Mouse (Mus musculus) MEL (cell line): Measurements from ENCODE around the gene Lima1. TPM values are rescaled to one million over a fixed set of nuclear protein-coding genes. Genes with fewer than 3 reads are reported as not detected.
"Not testable (repeated sequence)": the region's sequence is repeated elsewhere in the genome, so short reads cannot be mapped to it uniquely, and the experiment has no call there.

Source experiments
- DNase-seq: peaks from one replicate; pipeline ENCODE4 v3.0.0; 2011; ENCODE audit warnings: low read depth, low spot score
- H3K27ac ChIP-seq: 2 replicates; pipeline ENCODE4 v1.5.1; 2012; ENCODE audit warnings: low read depth, mild to moderate bottlenecking, control low read depth, low read length, moderate library complexity; ENCODE audit not compliant: control insufficient read depth
- H3K27me3 ChIP-seq, 2 experiments: fragments of 150-350 bp in 1 of 2; sonication (generic) in 1 of 2; 2 replicates each; pipeline ENCODE4 v1.6.1; 2012; ENCODE audit warnings: low read length in 2 of 2, mild to moderate bottlenecking in 2 of 2, improper control_type of control experiment in 1 of 2, moderate library complexity in 1 of 2; ENCODE audit not compliant: insufficient read depth in 2 of 2, control insufficient read depth in 1 of 2
- H3K36me3 ChIP-seq, 2 experiments: 2 replicates each; pipeline ENCODE4 v1.6.1; 2012 to 2014; ENCODE audit warnings: low read length in 2 of 2, improper control_type of control experiment in 1 of 2, inconsistent platforms in 1 of 2, mild to moderate bottlenecking in 1 of 2; ENCODE audit not compliant: insufficient read depth in 2 of 2, control insufficient read depth in 1 of 2
- H3K4me1 ChIP-seq, 2 experiments: fragments of 150-350 bp in 1 of 2; sonication (generic) in 1 of 2; 2 replicates each; pipeline ENCODE4 v1.6.1; 2012; ENCODE audit warnings: low read length in 2 of 2, improper control_type of control experiment in 1 of 2, mild to moderate bottlenecking in 1 of 2; ENCODE audit not compliant: insufficient read depth in 2 of 2, control insufficient read depth in 1 of 2
- H3K4me3 ChIP-seq, 2 experiments: fragments of 150-350 bp in 1 of 2; sonication (generic) in 1 of 2; 2 replicates each; pipeline ENCODE4 v1.5.1; 2012; ENCODE audit warnings: low read depth in 2 of 2, low read length in 2 of 2, mild to moderate bottlenecking in 2 of 2, moderate library complexity in 2 of 2, control low read depth in 1 of 2, improper control_type of control experiment in 1 of 2; ENCODE audit not compliant: control insufficient read depth in 1 of 2, insufficient read depth in 1 of 2
- H3K79me2 ChIP-seq: 2 replicates; pipeline ENCODE4 v1.6.1; 2012; ENCODE audit warnings: mild to moderate bottlenecking, low read length, moderate library complexity; ENCODE audit not compliant: control insufficient read depth, poor library complexity, insufficient read depth
- H3K9ac ChIP-seq: 2 replicates; pipeline ENCODE4 v1.6.1; 2012; ENCODE audit warnings: low read depth, mild to moderate bottlenecking, control low read depth, low read length, moderate library complexity; ENCODE audit not compliant: control insufficient read depth, poor library complexity, severe bottlenecking
- H3K9me3 ChIP-seq: fragments of 150-350 bp; sonication (generic); replicated peaks from 2 replicates; pipeline ENCODE4 v1.6.1; 2012; ENCODE audit warnings: mild to moderate bottlenecking, low read length, improper control_type of control experiment, moderate library complexity; ENCODE audit not compliant: insufficient read depth
- BHLHE40 ChIP-seq: IDR thresholded peaks from 2 replicates; pipeline ENCODE4 v1.6.1; 2012; ENCODE audit warnings: low read depth, mild to moderate bottlenecking, inconsistent platforms, low read length, improper control_type of control experiment, borderline replicate concordance
- CHD2 ChIP-seq: IDR thresholded peaks from 2 replicates; pipeline ENCODE4 v1.6.1; 2011; ENCODE audit warnings: low read length, improper control_type of control experiment
- CTCF ChIP-seq, 3 experiments: IDR thresholded peaks in 2 of 3; conservative IDR thresholded peaks in 1 of 3; 2 replicates each; pipeline ENCODE4 v1.5.1; 2011 to 2012; ENCODE audit warnings: low read length in 3 of 3, low read depth in 2 of 3, mild to moderate bottlenecking in 2 of 3, improper control_type of control experiment in 1 of 3, inconsistent platforms in 1 of 3, mixed read lengths in 1 of 3, moderate library complexity in 1 of 3; ENCODE audit not compliant: control insufficient read depth in 1 of 3, insufficient read depth in 1 of 3, poor library complexity in 1 of 3, severe bottlenecking in 1 of 3
- ELF1 ChIP-seq: IDR thresholded peaks from 2 replicates; pipeline ENCODE4 v1.6.1; 2014; ENCODE audit warnings: low read depth, mild to moderate bottlenecking, inconsistent platforms, low read length, improper control_type of control experiment, moderate library complexity
- EP300 ChIP-seq, 2 experiments: IDR thresholded peaks; 2 replicates each; pipeline ENCODE4 v1.6.1; 2011; ENCODE audit warnings: improper control_type of control experiment in 2 of 2, low read length in 2 of 2, low read depth in 1 of 2, mild to moderate bottlenecking in 1 of 2
- GABPA ChIP-seq: IDR thresholded peaks from 2 replicates; pipeline ENCODE4 v1.6.1; 2012; ENCODE audit warnings: low read depth, mild to moderate bottlenecking, inconsistent platforms, low read length, improper control_type of control experiment, moderate library complexity
- HCFC1 ChIP-seq: IDR thresholded peaks from 2 replicates; pipeline ENCODE4 v1.6.1; 2012; ENCODE audit warnings: low read depth, mild to moderate bottlenecking, inconsistent platforms, low read length, improper control_type of control experiment, moderate library complexity
- JUND ChIP-seq: IDR thresholded peaks from 2 replicates; pipeline ENCODE4 v1.6.1; 2011; ENCODE audit warnings: low read depth, mild to moderate bottlenecking, improper control_type of control experiment, low read length
- KAT2A ChIP-seq: conservative IDR thresholded peaks from 2 replicates; pipeline ENCODE4 v1.6.1; 2012; ENCODE audit warnings: low read depth, low read length, improper control_type of control experiment, inconsistent platforms
- MXI1 ChIP-seq: IDR thresholded peaks from 2 replicates; pipeline ENCODE4 v1.6.1; 2011; ENCODE audit warnings: mild to moderate bottlenecking, low read depth, low read length, improper control_type of control experiment
- POLR2AphosphoS5 ChIP-seq: IDR thresholded peaks from 2 replicates; pipeline ENCODE4 v1.6.1; 2012; ENCODE audit warnings: low read depth, borderline replicate concordance, mild to moderate bottlenecking, inconsistent platforms, low read length, moderate library complexity, mixed read lengths
- RCOR1 ChIP-seq: IDR thresholded peaks from 2 replicates; pipeline ENCODE4 v1.6.1; 2012; ENCODE audit warnings: low read depth, mild to moderate bottlenecking, inconsistent platforms, low read length, improper control_type of control experiment
- SIN3A ChIP-seq: IDR thresholded peaks from 2 replicates; pipeline ENCODE4 v1.6.1; 2012; ENCODE audit warnings: low read length, improper control_type of control experiment, inconsistent platforms
- SMC3 ChIP-seq: IDR thresholded peaks from 2 replicates; pipeline ENCODE4 v1.6.1; 2011; ENCODE audit warnings: low read depth, low read length, improper control_type of control experiment
- TAL1 ChIP-seq: IDR thresholded peaks from 2 replicates; pipeline ENCODE4 v1.6.1; 2012; ENCODE audit warnings: mild to moderate bottlenecking, inconsistent platforms, low read length, moderate library complexity, mixed read lengths
- TCF12 ChIP-seq: IDR thresholded peaks from 2 replicates; pipeline ENCODE4 v1.6.1; 2014; ENCODE audit warnings: low read depth, mild to moderate bottlenecking, inconsistent platforms, low read length, improper control_type of control experiment, moderate library complexity
- USF2 ChIP-seq, 2 experiments: IDR thresholded peaks; 2 replicates each; pipeline ENCODE4 v1.6.1; 2011 to 2012; ENCODE audit warnings: improper control_type of control experiment in 2 of 2, low read length in 2 of 2, borderline replicate concordance in 1 of 2, inconsistent platforms in 1 of 2, low read depth in 1 of 2, mild to moderate bottlenecking in 1 of 2; ENCODE audit not compliant: insufficient read depth in 1 of 2
- ZC3H11A ChIP-seq: IDR thresholded peaks from 2 replicates; pipeline ENCODE4 v1.6.1; 2012; ENCODE audit warnings: low read depth, mild to moderate bottlenecking, inconsistent platforms, low read length, improper control_type of control experiment
- ZKSCAN1 ChIP-seq: IDR thresholded peaks from 2 replicates; pipeline ENCODE4 v1.6.1; 2012; ENCODE audit warnings: low read depth, mild to moderate bottlenecking, inconsistent platforms, low read length, improper control_type of control experiment, moderate library complexity
- polyA plus RNA-seq, 2 experiments: library from polyadenylated mRNA; stranded (reverse) in 1 of 2; unstranded in 1 of 2; fragments of >175 nt in 1 of 2; fragments of >200 nt in 1 of 2; gene quantifications; 2 replicates each; pipeline versions ENCODE4 v1.2.1 to v1.2.4; 2012; ENCODE audit warnings: low replicate concordance in 2 of 2, low read depth in 1 of 2; ENCODE audit not compliant: insufficient read length in 2 of 2, insufficient read depth in 1 of 2, missing spikeins in 1 of 2
- total RNA-seq: library from RNA; depleted of rRNA; stranded (reverse); fragments of 300-350 nt; gene quantifications from 2 replicates; pipeline ENCODE4 v1.2.3, GENCODE M21; 2012

Gene Lima1
- total and polyA plus RNA-seq, 3 experiments, result 1.1 to 7.9 TPM; not detected in 1

DNA sequence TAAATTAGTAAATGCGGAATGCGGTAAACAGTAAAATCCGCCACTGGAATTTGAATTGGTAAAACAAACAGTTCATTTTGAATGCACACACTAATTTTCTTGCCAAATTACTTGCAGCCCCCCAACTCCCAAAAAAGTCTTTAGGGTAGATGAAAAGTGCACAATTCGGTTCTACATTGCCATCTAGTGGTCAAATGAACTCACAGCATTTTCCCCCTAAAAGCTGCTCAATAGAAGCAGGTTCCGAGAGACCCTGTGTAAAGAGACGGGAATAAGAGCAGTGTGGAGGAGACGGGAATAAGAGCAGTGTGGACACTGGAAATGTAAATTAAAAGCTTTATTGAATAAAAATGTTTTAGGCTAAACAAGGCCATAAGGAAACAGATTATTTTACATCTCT lies 97.1 kb downstream of the Lima1 start:
- H3K9ac ChIP-seq, result no peak overlapping the region
- H3K4me3 ChIP-seq, result no peak overlapping the region
- peak; percentile 66 for DNase-seq
- no peaks in the 10 kb centered on the region for H3K9me3 ChIP-seq
- H3K4me1 ChIP-seq, result peaks cover 0 to under 1% of the 10 kb centered on the region in 2 experiments; a peak in 2 of 4 replicates
- H3K36me3 ChIP-seq, result peaks cover 0 to 1% of the 10 kb centered on the region in 2 experiments; a peak in 2 of 4 replicates
- no peaks in the 10 kb centered on the region for H3K79me2 ChIP-seq
- no peak overlapping the region for H3K27ac ChIP-seq
- H3K27me3 ChIP-seq, result no peaks in the 10 kb centered on the region
- no peak for TF ChIP-seq EP300 (IDR thresholded peaks at IDR 0.05; ENCODE audit: low read depth in 1 of 2, low read length in 2 of 2)
- TF ChIP-seq SMC3, result peak; percentile 92
- peak; percentile 29; the same call in 1 of the 2 replicates for TF ChIP-seq BHLHE40
- peak; percentile 94 for TF ChIP-seq ZC3H11A
- TF ChIP-seq CTCF (IDR thresholded peaks at IDR 0.05 in 2 of 3, conservative IDR thresholded peaks at IDR 0.05 in 1 of 3; ENCODE audit: control insufficient read depth in 1 of 3, insufficient read depth in 1 of 3, low read depth in 2 of 3, low read length in 3 of 3, poor library complexity in 1 of 3, severe bottlenecking in 1 of 3), result peak; percentile 50 to 100 (median 85)
- TF ChIP-seq SIN3A, result 0 out of 2 replicates have a peak, but pooled peaks have one; percentile 20

DNA sequence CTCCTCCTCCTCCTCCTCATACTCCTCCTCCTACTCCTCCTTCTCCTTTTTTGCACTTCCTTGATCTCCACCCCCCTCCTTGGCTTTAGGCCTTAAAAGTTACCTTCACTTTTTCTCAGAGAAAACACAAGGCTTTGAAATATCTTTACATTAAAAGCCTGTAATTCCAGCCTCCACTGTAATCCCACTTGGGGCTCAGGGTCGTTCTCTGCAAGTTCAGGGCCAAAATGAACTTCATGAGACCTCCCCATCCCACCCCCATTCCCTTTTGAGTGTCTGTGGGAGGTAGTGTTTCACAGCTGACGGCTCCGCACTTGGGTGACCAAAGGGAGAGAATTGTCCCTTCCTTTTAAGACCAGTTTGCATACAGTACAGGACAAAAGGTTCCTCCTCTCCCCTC lies 102.3 kb downstream of the Lima1 start:
- H3K4me3 ChIP-seq, result peak overlapping the region in 1 of 2 experiments; percentile 14; a peak in 1 of 4 replicates
- TF ChIP-seq HCFC1, result no peak
- TF ChIP-seq ELF1, result 0 out of 2 replicates have a peak, but pooled peaks have one; percentile 45

DNA sequence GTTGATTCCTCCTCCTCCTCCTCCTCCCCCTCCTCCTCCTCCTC lies 102.6 kb downstream of the Lima1 start, which contains the start of gene Cers5:
Gene Cers5 (minus strand): TSS at position 5 of the 44 bp plus-strand sequence.
- Histone ChIP-seq H3K9ac (peak within 1 kb of the TSS; percentile 78), H3K36me3 (peaks cover 0 to 22% of the 10 kb centered on the region in 2 experiments; a peak in 2 of 4 replicates), H3K4me1 (peaks cover 10 to 12% of the 10 kb centered on the region in 2 experiments), H3K4me3 (peak within 1 kb of the TSS; percentile 70 to 81), H3K27ac (peak within 1 kb of the TSS; percentile 34)
- H3K9me3 ChIP-seq, H3K27me3 ChIP-seq, H3K79me2 ChIP-seq, DNase-seq: not testable (repeated sequence)

More for the DNA sequence above, 102.3 kb downstream of the Lima1 start:
- Histone ChIP-seq H3K79me2 (no peaks in the 10 kb centered on the region; the same call in 1 of the 2 replicates), H3K4me1 (peaks cover 7 to 10% of the 10 kb centered on the region in 2 experiments), H3K9me3 (no peaks in the 10 kb centered on the region), H3K36me3 (peaks cover 0 to 20% of the 10 kb centered on the region in 2 experiments; a peak in 2 of 4 replicates), H3K27me3 (no peaks in the 10 kb centered on the region), H3K9ac (peak overlapping the region; percentile 22; the same call in 1 of the 2 replicates), H3K27ac (peak overlapping the region; percentile 26; the same call in 1 of the 2 replicates)
- DNase-seq, result no peak

DNA sequence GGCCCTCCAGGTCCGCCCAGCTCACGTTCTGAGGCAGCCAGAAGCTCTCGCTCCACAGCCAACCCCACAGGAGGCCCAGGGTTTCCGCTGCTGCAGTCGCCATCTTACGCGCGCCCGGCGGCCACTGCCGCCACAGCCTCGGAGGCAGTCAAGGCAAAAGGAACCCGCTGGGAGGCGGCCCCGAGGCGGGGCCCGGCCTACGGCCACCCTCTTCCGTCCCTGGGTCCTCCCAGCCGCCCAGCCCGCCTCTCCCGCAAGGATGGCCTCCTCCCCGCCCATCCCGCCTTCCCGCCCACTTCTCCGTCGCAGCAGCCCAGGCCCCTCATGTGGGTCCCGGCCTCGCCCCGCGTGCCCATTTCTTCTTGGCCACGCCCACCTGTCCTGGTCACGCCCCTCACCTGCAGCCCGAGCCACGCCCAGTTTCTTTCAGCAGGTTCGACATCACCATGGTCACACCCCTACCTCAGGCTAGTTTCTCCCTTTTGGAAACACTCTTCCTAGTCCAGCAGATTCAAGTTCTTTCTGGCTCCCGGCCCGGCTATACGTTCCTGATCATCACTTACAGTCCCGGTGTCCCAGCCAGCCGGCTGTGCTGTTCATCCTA lies 102.9 kb downstream of the Lima1 start:
- H3K9me3 ChIP-seq, result no peaks in the 10 kb centered on the region
- peaks cover 0 to 26% of the 10 kb centered on the region in 2 experiments; a peak in 2 of 4 replicates for H3K36me3 ChIP-seq
- H3K4me3 ChIP-seq, result peak overlapping the region; percentile 69 to 81
- H3K27ac ChIP-seq, result peak overlapping the region; percentile 34
- peaks cover 11 to 14% of the 10 kb centered on the region in 2 experiments for H3K4me1 ChIP-seq
- H3K79me2 ChIP-seq, result no peaks in the 10 kb centered on the region; the same call in 1 of the 2 replicates
- no peaks in the 10 kb centered on the region for H3K27me3 ChIP-seq
- peak overlapping the region; percentile 78 for H3K9ac ChIP-seq
- DNase-seq, result peak; percentile 95
- TF ChIP-seq TCF12, result peak; percentile 60; the same call in 1 of the 2 replicates
- no peak for TF ChIP-seq ZKSCAN1
- TF ChIP-seq KAT2A, result no peak
- no peak for TF ChIP-seq POLR2AphosphoS5
- TF ChIP-seq USF2 (IDR thresholded peaks at IDR 0.05; ENCODE audit: borderline replicate concordance in 1 of 2, insufficient read depth in 1 of 2, low read depth in 1 of 2, low read length in 2 of 2), result no peak
- no peak for TF ChIP-seq CHD2
- TF ChIP-seq GABPA, result no peak
- no peak for TF ChIP-seq JUND
- no peak for TF ChIP-seq TAL1
- TF ChIP-seq HCFC1, result 0 out of 2 replicates have a peak, but pooled peaks have one; percentile 13
- TF ChIP-seq MXI1, result 0 out of 2 replicates have a peak, but pooled peaks have one; percentile 22
- no peak for TF ChIP-seq EP300 (IDR thresholded peaks at IDR 0.05; ENCODE audit: low read depth in 1 of 2, low read length in 2 of 2)
- no peak for TF ChIP-seq ZC3H11A
- no peak for TF ChIP-seq RCOR1
